Comparison of ENCODE assay signal across 8 mouse cellular contexts in genomic region chr4:82532443-82533191, GRCm38 (mm10).
DNase-seq lines count a peak whose midpoint lies in the region; ATAC-seq and TF ChIP-seq lines count a peak whose summit lies in the region.

No protein-coding gene starts in this region.

- H3K9ac ChIP-seq in heart, adult 2 months (ENCODE audit: low read depth, low read length) = no peak overlapping the region
- H3K9ac ChIP-seq in heart, embryonic 12.5 days = peak overlapping the region; percentile 7
- peak overlapping the region; percentile 48 for H3K9ac ChIP-seq in stomach, embryonic 16.5 days (ENCODE audit: low read length)

- 0 out of 2 replicates have a peak overlapping the region, but pooled peaks have one; percentile 5 for H3K4me3 ChIP-seq in heart, adult 2 months
- no peak overlapping the region for H3K4me3 ChIP-seq in heart, embryonic 12.5 days
- no peak overlapping the region for H3K4me3 ChIP-seq in stomach, embryonic 16.5 days (replicated peaks; ENCODE audit: low read length)

- TF ChIP-seq EP300 in heart, adult 2 months (IDR thresholded peaks at IDR 0.05; ENCODE audit: insufficient read depth, low read depth, low read length) = no peak

- no peaks in the 10 kb centered on the region for H3K9me3 ChIP-seq in heart, embryonic 12.5 days (replicated peaks)
- H3K9me3 ChIP-seq in stomach, embryonic 16.5 days (replicated peaks; ENCODE audit: control insufficient read depth, low read length) = no peaks in the 10 kb centered on the region

- H3K27me3 ChIP-seq in heart, adult 2 months (ENCODE audit: control insufficient read depth, insufficient read depth, low read length) = no peaks in the 10 kb centered on the region
- H3K27me3 ChIP-seq in heart, embryonic 12.5 days (replicated peaks) = no peaks in the 10 kb centered on the region
- peaks cover 17% of the 10 kb centered on the region for H3K27me3 ChIP-seq in stomach, embryonic 16.5 days (ENCODE audit: control insufficient read depth, insufficient read depth, low read length)

- no peak for TF ChIP-seq CTCF in heart, adult 2 months (IDR thresholded peaks at IDR 0.05)

- ATAC-seq in heart, embryonic 12.5 days (ENCODE audit: insufficient number of reproducible peaks, low FRiP score) = no peak
- no peak; the same call in 1 of the 2 replicates for ATAC-seq in stomach, embryonic 16.5 days (ENCODE audit: insufficient read depth, low FRiP score)

- 22% methylated on average over 11 of the region's 11 CpGs for WGBS in heart, adult 2 months
- WGBS in heart, embryonic 12.5 days = 16% methylated on average over 11 of the region's 11 CpGs
- WGBS in stomach, embryonic 16.5 days = 20% methylated on average over 11 of the region's 11 CpGs

- TF ChIP-seq POLR2A in heart, adult 2 months (IDR thresholded peaks at IDR 0.05; ENCODE audit: insufficient read depth, low read depth, low read length) = no peak

- H3K36me3 ChIP-seq in heart, adult 2 months (ENCODE audit: control insufficient read depth, insufficient read depth, low read length) = 0 out of 2 replicates have a peak, but pooled peaks cover 4% of the 10 kb centered on the region
- H3K36me3 ChIP-seq in heart, embryonic 12.5 days = no peaks in the 10 kb centered on the region
- no peaks in the 10 kb centered on the region for H3K36me3 ChIP-seq in stomach, embryonic 16.5 days (ENCODE audit: control insufficient read depth, insufficient read depth, low read length)

- DNase-seq in heart, adult 2 months = peak; percentile 32 to 48
- DNase-seq in heart, adult 8-10 months (ENCODE audit: low spot score) = no peak
- DNase-seq in cerebellum, adult 11 months = peak; percentile 54
- DNase-seq in kidney, postnatal 25 days = peak; percentile 39 to 60
- no peak for DNase-seq in gastrocnemius, postnatal 25 days
- no peak for DNase-seq in adrenal gland, postnatal 14 days

- peak overlapping the region; percentile 45 for H3K4me2 ChIP-seq in heart, embryonic 12.5 days
- peak overlapping the region; percentile 31; the same call in 1 of the 2 replicates for H3K4me2 ChIP-seq in stomach, embryonic 16.5 days (ENCODE audit: low read depth, low read length)

- H3K27ac ChIP-seq in heart, adult 2 months = peak overlapping the region; percentile 64
- H3K27ac ChIP-seq in heart, embryonic 12.5 days (ENCODE audit: poor library complexity, severe bottlenecking) = peak overlapping the region; percentile 65
- H3K27ac ChIP-seq in stomach, embryonic 16.5 days (ENCODE audit: low read length) = peak overlapping the region; percentile 75

- no peaks in the 10 kb centered on the region for H3K79me2 ChIP-seq in heart, adult 2 months (replicated peaks; ENCODE audit: control insufficient read depth, insufficient read depth, low read length)

- peaks cover 16% of the 10 kb centered on the region for H3K4me1 ChIP-seq in heart, adult 2 months (ENCODE audit: control insufficient read depth, insufficient read depth, low read length)
- peaks cover 63% of the 10 kb centered on the region for H3K4me1 ChIP-seq in heart, embryonic 12.5 days (replicated peaks)
- H3K4me1 ChIP-seq in stomach, embryonic 16.5 days (ENCODE audit: control insufficient read depth, insufficient read depth, low read length) = peaks cover 27% of the 10 kb centered on the region

- intact Hi-C loops in heart, adult 2 months (cut with DNase I) = loop anchor here (10.0 kb wide), 2 partner anchors 788 to 1358 kb away; no protein-coding TSS in a partner anchor

Comparison
In these comparisons a context has a peak if more than half of its experiments do, and no peak if none do; other contexts are left out.
1. DNase-seq: peak in heart, adult 2 months (2 of 2), cerebellum, adult 11 months (single experiment) and kidney, postnatal 25 days (2 of 2); none in heart, adult 8-10 months (single experiment), gastrocnemius, postnatal 25 days (single experiment) and adrenal gland, postnatal 14 days (single experiment).
2. Peak in every context shown above with its lines, with median percentiles within 50 percentile points of each other: H3K27ac ChIP-seq.